Mouse (Mus musculus): ENCODE data around the gene Lfng.

Gene Lfng

GRCm38 (mm10) chr5:140641254-140641928, 34.3 kb downstream of the Lfng start:
- no peak for DNase-seq (ENCODE audit: low spot score)

GRCm38 (mm10) chr5:140642076-140642475, 35.0 kb downstream of the Lfng start:
- no peak for DNase-seq (ENCODE audit: low spot score)

GRCm38 (mm10) chr5:140644263-140644662, 37.1 kb downstream of the Lfng start:
- DNase-seq (ENCODE audit: low spot score) = no peak

- DNase-seq (ENCODE audit: low spot score) = no peak
These were observed 37.6 kb downstream of the Lfng start for GRCm38 (mm10) chr5:140644702-140645201.

GRCm38 (mm10) chr5:140645454-140645853, 38.3 kb downstream of the Lfng start:
- no peak for DNase-seq (ENCODE audit: low spot score)

- no peak for DNase-seq (ENCODE audit: low spot score)
These were observed 39.1 kb downstream of the Lfng start for GRCm38 (mm10) chr5:140646171-140646570.

GRCm38 (mm10) chr5:140647031-140647760, 40.1 kb downstream of the Lfng start:
- DNase-seq (ENCODE audit: low spot score) = peak; percentile 30

GRCm38 (mm10) chr5:140647821-140648518, 40.9 kb downstream of the Lfng start:
- peak; percentile 40 for DNase-seq (ENCODE audit: low spot score)

- no peak for DNase-seq (ENCODE audit: low spot score)
These were observed 41.5 kb downstream of the Lfng start, which contains the start of gene Ttyh3 for GRCm38 (mm10) chr5:140648519-140649100. Ttyh3 (minus strand) TSS chr5:140649031.

GRCm38 (mm10) chr5:140649101-140649667, 42.1 kb downstream of the Lfng start:
- DNase-seq (ENCODE audit: low spot score) = peak; percentile 98

- no peak for DNase-seq (ENCODE audit: low spot score)
These were observed 42.8 kb downstream of the Lfng start for GRCm38 (mm10) chr5:140649881-140650414.

- no peak for DNase-seq (ENCODE audit: low spot score)
These were observed 44.1 kb downstream of the Lfng start for GRCm38 (mm10) chr5:140651231-140651630.

GRCm38 (mm10) chr5:140652587-140652986, 45.5 kb downstream of the Lfng start:
- DNase-seq (ENCODE audit: low spot score) = no peak

- no peak for DNase-seq (ENCODE audit: low spot score)
These were observed 47.2 kb downstream of the Lfng start for GRCm38 (mm10) chr5:140654096-140654845.

GRCm38 (mm10) chr5:140659607-140660272, 52.6 kb downstream of the Lfng start:
- no peak for DNase-seq (ENCODE audit: low spot score)

- DNase-seq (ENCODE audit: low spot score) = no peak
These were observed 53.3 kb downstream of the Lfng start for GRCm38 (mm10) chr5:140660398-140660797.

GRCm38 (mm10) chr5:140661427-140661826, 54.3 kb downstream of the Lfng start:
- DNase-seq (ENCODE audit: low spot score) = no peak

- DNase-seq (ENCODE audit: low spot score) = no peak
These were observed 54.9 kb downstream of the Lfng start for GRCm38 (mm10) chr5:140661875-140662643.

GRCm38 (mm10) chr5:140662741-140663592, 55.8 kb downstream of the Lfng start:
- no peak for DNase-seq (ENCODE audit: low spot score)
